Mouse (Mus musculus) CH12.LX (cell line): ENCODE data around the gene Brdt. TPM values are rescaled to one million over a fixed set of nuclear protein-coding genes. Genes with fewer than 3 reads are reported as not detected.

ENCODE experiments used
- DNase-seq: peaks from one replicate; pipeline ENCODE4 v3.0.0-alpha.2; 2013; ENCODE audit errors: extremely low read depth
- H3K27ac ChIP-seq: 2 replicates; pipeline ENCODE4 v1.5.1; 2012; ENCODE audit warnings: low read depth, mild to moderate bottlenecking, control low read depth, moderate library complexity; ENCODE audit not compliant: insufficient read depth
- H3K27me3 ChIP-seq: replicated peaks from 2 replicates; pipeline ENCODE3; 2012; ENCODE audit warnings: inconsistent platforms
- H3K36me3 ChIP-seq, 2 experiments: replicated peaks in 1 of 2; 2 replicates each; pipeline versions ENCODE3 to v1.6.1; 2012; ENCODE audit warnings: inconsistent platforms in 1 of 2, low read length in 1 of 2, mild to moderate bottlenecking in 1 of 2, mixed read lengths in 1 of 2, moderate library complexity in 1 of 2; ENCODE audit not compliant: control insufficient read depth in 1 of 2, insufficient read depth in 1 of 2
- H3K4me1 ChIP-seq, 2 experiments: 2 replicates each; pipeline ENCODE4 v1.6.1; 2012; ENCODE audit warnings: inconsistent platforms in 1 of 2, moderate library complexity in 1 of 2; ENCODE audit not compliant: insufficient read depth in 2 of 2, control insufficient read depth in 1 of 2
- H3K4me2 ChIP-seq: 2 replicates; pipeline ENCODE4 v1.6.1; 2012; ENCODE audit warnings: low read depth, mild to moderate bottlenecking, control low read depth; ENCODE audit not compliant: poor library complexity, insufficient read depth, severe bottlenecking
- H3K4me3 ChIP-seq, 3 experiments: fragments of 150-350 bp in 1 of 3; sonication (generic) in 1 of 3; replicated peaks in 1 of 3; 2 replicates each; pipeline versions ENCODE3 to v1.5.1; 2011 to 2012; ENCODE audit warnings: low read depth in 2 of 3, low read length in 2 of 3, mild to moderate bottlenecking in 2 of 3, moderate library complexity in 2 of 3, control low read depth in 1 of 3, improper control_type of control experiment in 1 of 3, inconsistent platforms in 1 of 3, mixed read lengths in 1 of 3; ENCODE audit not compliant: poor library complexity in 1 of 3
- H3K79me2 ChIP-seq: replicated peaks from 2 replicates; pipeline ENCODE4 v1.6.1; 2012; ENCODE audit warnings: mild to moderate bottlenecking, moderate library complexity; ENCODE audit not compliant: control insufficient read depth, poor library complexity, insufficient read depth, severe bottlenecking; ENCODE audit errors: extremely low read depth
- H3K9ac ChIP-seq: 2 replicates; pipeline ENCODE4 v1.6.1; 2012; ENCODE audit warnings: low read depth, mild to moderate bottlenecking, control low read depth, moderate library complexity; ENCODE audit not compliant: insufficient read depth
- H3K9me3 ChIP-seq: replicated peaks from 2 replicates; pipeline ENCODE3; 2012; ENCODE audit warnings: low read length, inconsistent platforms, mixed read lengths
- BHLHE40 ChIP-seq: IDR thresholded peaks from 2 replicates; pipeline ENCODE4 v1.6.1; 2011; ENCODE audit warnings: mild to moderate bottlenecking, low read depth, low read length, improper control_type of control experiment
- CHD1 ChIP-seq: IDR thresholded peaks from 2 replicates; pipeline ENCODE4 v1.6.1; 2012; ENCODE audit warnings: low read depth, low read length, improper control_type of control experiment, inconsistent platforms
- CTCF ChIP-seq, 2 experiments: IDR thresholded peaks in 1 of 2; conservative IDR thresholded peaks in 1 of 2; 2 replicates each; pipeline ENCODE4 v1.5.1; 2011 to 2012; ENCODE audit warnings: low read depth in 2 of 2, low read length in 2 of 2, improper control_type of control experiment in 1 of 2, inconsistent platforms in 1 of 2, mild to moderate bottlenecking in 1 of 2, moderate library complexity in 1 of 2
- E2F4 ChIP-seq: IDR thresholded peaks from 2 replicates; pipeline ENCODE4 v1.6.1; 2011; ENCODE audit warnings: low read depth, low read length, improper control_type of control experiment; ENCODE audit not compliant: insufficient replicate concordance
- ETS1 ChIP-seq: conservative IDR thresholded peaks from 2 replicates; pipeline ENCODE4 v1.6.1; 2012; ENCODE audit warnings: low read depth, mild to moderate bottlenecking, inconsistent platforms, low read length, improper control_type of control experiment, moderate library complexity
- KAT2A ChIP-seq: IDR thresholded peaks from 2 replicates; pipeline ENCODE4 v1.6.1; 2012; ENCODE audit warnings: low read length, improper control_type of control experiment, inconsistent platforms; ENCODE audit not compliant: insufficient replicate concordance
- MEF2A ChIP-seq: IDR thresholded peaks from 2 replicates; pipeline ENCODE4 v1.6.1; 2014; ENCODE audit warnings: low read depth, mild to moderate bottlenecking, inconsistent platforms, low read length, improper control_type of control experiment, borderline replicate concordance
- MYC ChIP-seq: IDR thresholded peaks from 2 replicates; pipeline ENCODE4 v1.6.1; 2011; ENCODE audit warnings: low read depth, mild to moderate bottlenecking, improper control_type of control experiment, low read length
- NRF1 ChIP-seq: IDR thresholded peaks from 2 replicates; pipeline ENCODE4 v1.6.1; 2014; ENCODE audit warnings: low read depth, mild to moderate bottlenecking, inconsistent platforms, low read length, improper control_type of control experiment, moderate library complexity
- PAX5 ChIP-seq: IDR thresholded peaks from 2 replicates; pipeline ENCODE4 v1.6.1; 2012; ENCODE audit warnings: low read length, inconsistent platforms, mixed read lengths
- RAD21 ChIP-seq: IDR thresholded peaks from 2 replicates; pipeline ENCODE4 v1.6.1; 2011; ENCODE audit warnings: low read depth, mild to moderate bottlenecking, low read length, improper control_type of control experiment, moderate library complexity
- SIN3A ChIP-seq: IDR thresholded peaks from 2 replicates; pipeline ENCODE4 v1.6.1; 2012; ENCODE audit warnings: low read length, improper control_type of control experiment, inconsistent platforms
- SMC3 ChIP-seq: IDR thresholded peaks from 2 replicates; pipeline ENCODE4 v1.6.1; 2011; ENCODE audit warnings: low read depth, low read length, improper control_type of control experiment
- TBP ChIP-seq: conservative IDR thresholded peaks from 2 replicates; pipeline ENCODE4 v1.6.1; 2011; ENCODE audit warnings: low read depth, low read length, improper control_type of control experiment
- TCF12 ChIP-seq: IDR thresholded peaks from 2 replicates; pipeline ENCODE4 v1.6.1; 2014; ENCODE audit warnings: low read depth, mild to moderate bottlenecking, inconsistent platforms, low read length, improper control_type of control experiment
- USF1 ChIP-seq: IDR thresholded peaks from 2 replicates; pipeline ENCODE4 v1.6.1; 2014; ENCODE audit warnings: low read depth, mild to moderate bottlenecking, inconsistent platforms, low read length, improper control_type of control experiment
- USF2 ChIP-seq: conservative IDR thresholded peaks from 2 replicates; pipeline ENCODE4 v1.6.1; 2011; ENCODE audit warnings: low read depth, low read length, improper control_type of control experiment
- ZC3H11A ChIP-seq: IDR thresholded peaks from 2 replicates; pipeline ENCODE4 v1.6.1; 2012; ENCODE audit warnings: low read depth, mild to moderate bottlenecking, inconsistent platforms, low read length, improper control_type of control experiment
- ZKSCAN1 ChIP-seq: IDR thresholded peaks from 2 replicates; pipeline ENCODE4 v1.6.1; 2012; ENCODE audit warnings: low read depth, inconsistent platforms, low read length, improper control_type of control experiment, borderline replicate concordance
- ZMIZ1 ChIP-seq: IDR thresholded peaks from 2 replicates; pipeline ENCODE4 v1.6.1; 2012; ENCODE audit warnings: low read depth, mild to moderate bottlenecking, inconsistent platforms, low read length, improper control_type of control experiment
- dilution Hi-C: fragments of 300-500 bp; cut with MboI; formaldehyde crosslinking; loops from 2 replicates; pipeline ENCODE4 v1.14.3; 2020; ENCODE audit warnings: low sequenced_read_pairs; ENCODE audit not compliant: extremely low pct_unique_long_range_greater_than_20kb, extremely low pct_ligation_motif_present
- in situ Hi-C: fragments of 300-500 bp; cut with MboI; formaldehyde crosslinking; loops from 3 replicates; pipeline ENCODE4 v1.14.3; 2019; ENCODE audit warnings: low sequenced_read_pairs, low pct_ligation_motif_present, low pct_unique_long_range_greater_than_20kb, mixed read lengths
- polyA plus RNA-seq: library from polyadenylated mRNA; unstranded; fragments of >175 nt; gene quantifications from 2 replicates; pipeline ENCODE4 v1.2.1, GENCODE M21; 2012; ENCODE audit warnings: low read depth; ENCODE audit not compliant: insufficient read length
- total RNA-seq, 2 experiments: library from RNA; depleted of rRNA; stranded (reverse); fragments of 300-350 nt in 1 of 2; fragments of >200 nt in 1 of 2; gene quantifications; 2 replicates each; pipeline ENCODE4 v1.2.3; 2012 to 2014

Brdt gene
- total and polyA plus RNA-seq, 3 experiments: 0.56 to 0.98 (median 0.59) TPM

DNA sequence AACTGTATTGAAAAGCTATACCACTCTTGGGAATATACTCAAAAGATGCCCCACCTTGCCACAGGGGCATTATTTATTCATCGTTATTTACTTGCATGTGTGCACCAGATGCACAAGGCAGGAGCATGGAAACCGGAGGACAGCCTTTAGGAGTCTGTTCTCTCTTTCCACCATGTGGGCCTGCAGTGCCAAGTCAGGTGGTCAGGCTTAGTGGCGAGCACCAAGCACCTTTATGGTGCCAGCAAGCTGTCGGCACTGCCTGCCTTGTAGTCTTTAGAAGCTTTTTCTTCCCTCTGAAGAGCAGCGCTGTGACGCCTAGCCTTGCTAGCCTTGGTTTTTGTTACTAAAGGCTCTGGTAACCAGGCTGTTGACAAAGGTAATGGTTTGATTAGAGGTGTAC lies 11.9 kb downstream of the Brdt start:
- no peak overlapping the region for H3K4me3 ChIP-seq
- TF ChIP-seq TBP: no peak
- TF ChIP-seq USF2: no peak
- no peak for TF ChIP-seq KAT2A
- TF ChIP-seq USF1: no peak
- TF ChIP-seq CHD1: no peak
- TF ChIP-seq SIN3A: no peak
- TF ChIP-seq ZMIZ1: no peak
- no peak for TF ChIP-seq TCF12
- TF ChIP-seq RAD21: no peak
- no peak overlapping the region for H3K4me2 ChIP-seq
- H3K79me2 ChIP-seq: no peaks in the 10 kb centered on the region
- in situ Hi-C loops: no loop called here
- H3K4me1 ChIP-seq: peaks cover 0 to 2% of the 10 kb centered on the region in 2 experiments; a peak in 1 of 4 replicates
- no peak overlapping the region for H3K9ac ChIP-seq
- no peaks in the 10 kb centered on the region for H3K36me3 ChIP-seq
- dilution Hi-C loops: no loop called here
- no peak for DNase-seq
- H3K9me3 ChIP-seq: no peaks in the 10 kb centered on the region
- no peaks in the 10 kb centered on the region for H3K27me3 ChIP-seq
- H3K27ac ChIP-seq: no peak overlapping the region

DNA sequence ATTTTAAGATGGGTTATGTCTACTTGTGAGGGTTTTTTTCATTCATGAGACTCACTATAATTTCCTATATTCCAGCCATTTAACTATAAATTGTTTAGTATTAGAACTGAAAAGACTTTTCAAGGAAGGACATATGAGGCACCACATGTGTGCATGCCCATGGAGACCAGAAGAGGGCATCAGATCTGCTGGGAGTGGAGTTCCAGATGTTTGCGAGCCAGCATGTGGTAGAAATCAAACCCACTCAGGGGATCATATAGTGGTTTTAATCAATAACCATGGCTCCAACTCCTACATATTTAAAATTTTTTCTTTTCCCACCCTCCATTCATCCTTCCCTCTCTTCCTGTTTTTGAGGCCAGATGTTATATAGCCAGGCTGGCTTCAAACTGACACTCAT lies 15.3 kb downstream of the Brdt start:
- no peaks in the 10 kb centered on the region for H3K27me3 ChIP-seq
- no peaks in the 10 kb centered on the region for H3K4me1 ChIP-seq
- no peak overlapping the region for H3K4me3 ChIP-seq
- no peak overlapping the region for H3K9ac ChIP-seq
- dilution Hi-C loops: no loop called here
- TF ChIP-seq ETS1: no peak
- 0 out of 2 replicates have a peak, but pooled peaks have one; percentile 52 for TF ChIP-seq MYC
- no peak for TF ChIP-seq MEF2A
- no peak for TF ChIP-seq PAX5
- no peak for TF ChIP-seq E2F4
- peak; percentile 67 for TF ChIP-seq SMC3
- peak; percentile 58 for TF ChIP-seq RAD21
- no peak for TF ChIP-seq NRF1
- peak; percentile 13 to 65; a peak in 3 of 4 replicates for TF ChIP-seq CTCF (conservative IDR thresholded peaks at IDR 0.05 in 1 of 2, IDR thresholded peaks at IDR 0.05 in 1 of 2; ENCODE audit: low read depth in 2 of 2, low read length in 2 of 2)
- TF ChIP-seq ZC3H11A: no peak
- no peak for TF ChIP-seq ZKSCAN1
- no peak for TF ChIP-seq BHLHE40
- H3K79me2 ChIP-seq: no peaks in the 10 kb centered on the region
- H3K9me3 ChIP-seq: no peaks in the 10 kb centered on the region
- in situ Hi-C loops: no loop called here
- H3K27ac ChIP-seq: no peak overlapping the region
- no peak for DNase-seq
- H3K4me2 ChIP-seq: no peak overlapping the region
- H3K36me3 ChIP-seq: no peaks in the 10 kb centered on the region
